Mouse (Mus musculus) kidney, adult 2 months (tissue): ENCODE results near the gene Sqstm1. TPM values are rescaled to one million over a fixed set of nuclear protein-coding genes. Genes with fewer than 3 reads are reported as not detected.

ENCODE experiments used
- DNase-seq: peaks from one replicate; pipeline ENCODE4 v3.0.0; 2021
- H3K27ac ChIP-seq: fragments of 200-500 bp; 2 replicates; pipeline ENCODE4 v1.5.1; 2012; ENCODE audit warnings: low read depth, low read length, control low read depth, inconsistent platforms; ENCODE audit not compliant: insufficient read depth
- H3K27me3 ChIP-seq: fragments of 200-500 bp; replicated peaks from 2 replicates; pipeline ENCODE4 v1.6.1; 2012; ENCODE audit warnings: mild to moderate bottlenecking, moderate library complexity, low read length, inconsistent platforms; ENCODE audit not compliant: control insufficient read depth, insufficient read depth
- H3K36me3 ChIP-seq: fragments of 200-500 bp; 2 replicates; pipeline ENCODE4 v1.6.1; 2012; ENCODE audit warnings: mild to moderate bottlenecking, moderate library complexity, low read length, inconsistent platforms; ENCODE audit not compliant: control insufficient read depth, insufficient read depth
- H3K4me1 ChIP-seq: fragments of 200-500 bp; 2 replicates; pipeline ENCODE4 v1.6.1; 2011; ENCODE audit warnings: low read length; ENCODE audit not compliant: control insufficient read depth, insufficient read depth
- H3K4me3 ChIP-seq: fragments of 200-500 bp; 2 replicates; pipeline ENCODE4 v1.5.1; 2011; ENCODE audit warnings: mild to moderate bottlenecking, low read depth, low read length, control low read depth; ENCODE audit not compliant: insufficient read depth
- CTCF ChIP-seq: fragments of 200-500 bp; conservative IDR thresholded peaks from 2 replicates; pipeline ENCODE4 v1.5.1; 2011; ENCODE audit warnings: low read depth, mild to moderate bottlenecking, control low read depth, low read length, moderate library complexity, mixed read lengths; ENCODE audit not compliant: insufficient read depth, insufficient read length
- POLR2A ChIP-seq: fragments of 200-500 bp; IDR thresholded peaks from one replicate; pipeline ENCODE4 v1.6.1; 2011; ENCODE audit warnings: low read depth, low read length, control low read depth
- WGBS: fragments of 180-500 bp; shearing (Covaris S2); methylation state at CpG from one replicate; pipeline ENCODE4 v1.1.7; 2018; 5-methylcytosine and 5-hydroxymethylcytosine counted together
- polyA plus RNA-seq: library from polyadenylated mRNA; depleted of rRNA; stranded (reverse); fragments of >200 nt; gene quantifications from 2 replicates; pipeline ENCODE4 v1.2.3, GENCODE M21; 2012

Sqstm1 gene
- polyA plus RNA-seq, 1 experiment, result 337 TPM

- no peaks in the 10 kb centered on the region for H3K36me3 ChIP-seq
- no peak overlapping the region for H3K27ac ChIP-seq
- 68% methylated on average over 7 of the region's 7 CpGs for WGBS
- peaks cover 18% of the 10 kb centered on the region for H3K4me1 ChIP-seq
- TF ChIP-seq POLR2A (no peak), CTCF (no peak)
- DNase-seq, result no peak
- H3K27me3 ChIP-seq, result no peaks in the 10 kb centered on the region
- no peak overlapping the region for H3K4me3 ChIP-seq
Measured at GRCm38 (mm10) chr11:50248473-50249171, 38.0 kb upstream of the Sqstm1 start.

- Histone ChIP-seq H3K4me1 (peaks cover 5% of the 10 kb centered on the region; the same call in 1 of the 2 replicates), H3K27me3 (no peaks in the 10 kb centered on the region), H3K27ac (no peak overlapping the region), H3K4me3 (no peak overlapping the region), H3K36me3 (no peaks in the 10 kb centered on the region)
- WGBS, result 71% methylated on average over 5 of the region's 5 CpGs
- no peak for TF ChIP-seq POLR2A
- DNase-seq, result peak; percentile 47
Measured at GRCm38 (mm10) chr11:50245269-50245668, 34.6 kb upstream of the Sqstm1 start.

GRCm38 (mm10) chr11:50243926-50244325 is 33.3 kb upstream of the Sqstm1 start:
- no peak for DNase-seq
- TF ChIP-seq POLR2A (no peak), CTCF (no peak)
- no peaks in the 10 kb centered on the region for H3K36me3 ChIP-seq
- no peaks in the 10 kb centered on the region for H3K27me3 ChIP-seq
- H3K4me1 ChIP-seq, result peaks cover 8% of the 10 kb centered on the region; the same call in 1 of the 2 replicates
- no peak overlapping the region for H3K4me3 ChIP-seq
- 68% methylated on average over 6 of the region's 6 CpGs for WGBS
- H3K27ac ChIP-seq, result no peak overlapping the region

- TF ChIP-seq POLR2A, result no peak
- TF ChIP-seq CTCF, result no peak
- no peak overlapping the region for H3K27ac ChIP-seq
- 76% methylated on average over 7 of the region's 7 CpGs for WGBS
- no peaks in the 10 kb centered on the region for H3K27me3 ChIP-seq
- H3K4me3 ChIP-seq, result no peak overlapping the region
- peak; percentile 81 for DNase-seq
- H3K36me3 ChIP-seq, result no peaks in the 10 kb centered on the region
- H3K4me1 ChIP-seq, result peaks cover 8% of the 10 kb centered on the region
Measured at GRCm38 (mm10) chr11:50240235-50240911, 29.7 kb upstream of the Sqstm1 start.

GRCm38 (mm10) chr11:50238821-50239791 is 28.5 kb upstream of the Sqstm1 start:
- whole genome bisulfite sequencing, result 88% methylated on average over 9 of the region's 9 CpGs
- Histone ChIP-seq H3K36me3 (peaks cover 3% of the 10 kb centered on the region; the same call in 1 of the 2 replicates), H3K4me3 (no peak overlapping the region), H3K27me3 (no peaks in the 10 kb centered on the region), H3K27ac (no peak overlapping the region), H3K4me1 (peaks cover 8% of the 10 kb centered on the region)
- TF ChIP-seq CTCF (no peak), POLR2A (no peak)
- no peak for DNase-seq

GRCm38 (mm10) chr11:50238324-50238723 is 27.7 kb upstream of the Sqstm1 start, which contains the start of gene Ltc4s:
Gene Ltc4s (minus strand): TSS chr11:50238616.
- DNase-seq, result peak; percentile 55
- peaks cover 3% of the 10 kb centered on the region; the same call in 1 of the 2 replicates for H3K36me3 ChIP-seq
- H3K4me1 ChIP-seq, result peaks cover 8% of the 10 kb centered on the region
- H3K4me3 ChIP-seq, result peak within 1 kb of the TSS; percentile 77
- H3K27ac ChIP-seq, result no peak within 1 kb of the TSS
- WGBS, result 73% methylated on average over 10 of the region's 10 CpGs
- TF ChIP-seq CTCF, result no peak
- no peak for TF ChIP-seq POLR2A
- no peaks in the 10 kb centered on the region for H3K27me3 ChIP-seq
